Mouse (Mus musculus): ENCODE measurements around the gene Scyl3. TPM values are rescaled to one million over a fixed set of nuclear protein-coding genes. Genes with fewer than 3 reads are reported as not detected.

Scyl3 gene
- 18.0 TPM for polyA plus RNA-seq (2014; fragmentation: Illumina TruSeq; extraction: RNeasy Lipid Tissue Mini Kit (QIAGEN cat#74804); ENCODE audit: low read depth, low replicate concordance)

DNA sequence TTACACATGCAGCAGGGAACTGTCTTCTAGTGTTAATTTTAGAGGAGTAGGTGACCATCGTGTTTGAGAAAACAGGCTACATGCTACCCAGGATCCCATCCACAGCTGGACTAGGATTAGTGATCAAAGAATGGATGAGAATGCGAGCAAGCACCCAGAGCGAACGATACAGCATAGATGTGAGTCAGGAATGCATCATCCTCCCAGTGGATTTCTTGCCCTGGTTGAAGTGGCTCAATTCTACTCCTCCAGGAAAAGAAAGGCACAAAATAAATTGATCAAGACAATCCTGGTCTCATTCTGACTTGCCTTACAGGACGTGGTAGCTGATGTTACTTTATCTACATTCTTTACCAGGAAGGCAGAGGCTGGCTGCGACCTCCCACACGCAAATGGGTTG, at the start of gene Scyl3:
Gene Scyl3 (plus strand): TSS at position 255 of the 400 bp plus-strand sequence.

DNA sequence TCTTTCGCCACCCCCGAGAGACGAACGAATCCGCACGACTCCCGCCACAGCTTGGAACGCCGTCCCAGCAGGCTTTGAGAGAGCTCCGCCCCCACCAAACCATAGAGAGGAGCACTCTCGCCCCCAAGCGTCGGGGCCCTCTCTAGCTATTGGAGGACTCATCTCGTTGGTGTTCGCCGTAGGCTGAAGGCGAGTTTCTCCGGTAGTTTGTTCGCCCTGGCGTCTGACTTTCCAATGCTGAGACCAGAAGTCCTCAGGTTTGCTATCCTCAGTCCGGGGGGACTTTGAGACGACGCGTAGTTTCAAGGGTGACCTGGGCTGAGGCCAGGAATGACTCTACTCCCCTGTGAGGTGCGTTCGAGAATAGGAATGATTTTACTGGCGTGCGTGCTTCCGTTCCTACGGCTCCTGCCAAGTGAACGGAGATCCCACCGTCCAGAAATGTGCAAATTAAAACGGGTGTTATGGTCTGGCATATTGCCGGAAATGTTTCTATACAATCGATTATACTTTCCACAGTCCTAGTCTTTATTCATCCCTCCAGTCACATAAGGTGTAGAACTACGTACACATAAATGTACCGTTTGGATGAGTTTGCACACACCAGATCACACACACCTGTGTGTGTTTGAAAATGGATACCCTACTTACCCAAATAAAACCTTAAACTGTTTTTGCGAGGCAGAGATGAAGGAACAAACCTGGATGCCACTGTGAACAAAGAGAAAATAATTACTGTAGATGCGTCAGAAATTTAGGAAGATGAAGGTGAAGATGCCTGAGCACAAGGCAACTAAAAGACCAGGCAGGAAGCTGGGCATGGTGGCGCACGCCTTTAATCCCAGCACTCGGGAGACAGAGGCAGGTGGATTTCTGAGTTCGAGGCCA, 66.1 kb downstream of the Scyl3 start, which contains the start of the genes BC055324 and Mettl18:
Gene BC055324 (minus strand): TSS at position 76 of the 888 bp plus-strand sequence.
Gene Mettl18 (plus strand): TSS at position 169 of the 888 bp plus-strand sequence.

Other genes starting within 250 kb of the Scyl3 start
- 0.49 TPM for gene Mettl11b, start 203.9 kb upstream of the Scyl3 start, polyA plus RNA-seq (2014; fragmentation: Illumina TruSeq; extraction: RNeasy Lipid Tissue Mini Kit (QIAGEN cat#74804); ENCODE audit: low read depth, low replicate concordance)
- gene Kifap3, start 149.5 kb upstream of the Scyl3 start, polyA plus RNA-seq (2014; fragmentation: Illumina TruSeq; extraction: RNeasy Lipid Tissue Mini Kit (QIAGEN cat#74804); ENCODE audit: low read depth, low replicate concordance) = 330 TPM
- 22.5 TPM for gene BC055324, start 65.7 kb downstream of the Scyl3 start, polyA plus RNA-seq (2014; fragmentation: Illumina TruSeq; extraction: RNeasy Lipid Tissue Mini Kit (QIAGEN cat#74804); ENCODE audit: low read depth, low replicate concordance)
- 7.6 TPM for gene Mettl18, start 65.8 kb downstream of the Scyl3 start, polyA plus RNA-seq (2014; fragmentation: Illumina TruSeq; extraction: RNeasy Lipid Tissue Mini Kit (QIAGEN cat#74804); ENCODE audit: low read depth, low replicate concordance)
- 1.8 TPM for gene Sele, start 119.1 kb downstream of the Scyl3 start, polyA plus RNA-seq (2014; fragmentation: Illumina TruSeq; extraction: RNeasy Lipid Tissue Mini Kit (QIAGEN cat#74804); ENCODE audit: low read depth, low replicate concordance)
- 10.5 TPM for gene Sell, start 132.9 kb downstream of the Scyl3 start, polyA plus RNA-seq (2014; fragmentation: Illumina TruSeq; extraction: RNeasy Lipid Tissue Mini Kit (QIAGEN cat#74804); ENCODE audit: low read depth, low replicate concordance)
- gene Selp, start 186.2 kb downstream of the Scyl3 start, polyA plus RNA-seq (2014; fragmentation: Illumina TruSeq; extraction: RNeasy Lipid Tissue Mini Kit (QIAGEN cat#74804); ENCODE audit: low read depth, low replicate concordance) = 0.76 TPM
- 7.7 TPM for gene F5, start 222.7 kb downstream of the Scyl3 start, polyA plus RNA-seq (2014; fragmentation: Illumina TruSeq; extraction: RNeasy Lipid Tissue Mini Kit (QIAGEN cat#74804); ENCODE audit: low read depth, low replicate concordance)

All from testis, adult 10 weeks (tissue).